Mouse (Mus musculus): ENCODE measurements around the gene Gimap9.
A peak's percentile ranks its signal among the peaks of the same experiment; 100 is the strongest.

The Gimap9 gene

GRCm38 (mm10) chr6:48692962-48693361, 17.0 kb downstream of the Gimap9 start:
- no peak for DNase-seq (ENCODE audit: low spot score)

- DNase-seq (ENCODE audit: low spot score) = no peak
Measured at GRCm38 (mm10) chr6:48696830-48697554, 21.1 kb downstream of the Gimap9 start.

GRCm38 (mm10) chr6:48697555-48697930, 21.6 kb downstream of the Gimap9 start:
- DNase-seq (ENCODE audit: low spot score) = no peak

DNA sequence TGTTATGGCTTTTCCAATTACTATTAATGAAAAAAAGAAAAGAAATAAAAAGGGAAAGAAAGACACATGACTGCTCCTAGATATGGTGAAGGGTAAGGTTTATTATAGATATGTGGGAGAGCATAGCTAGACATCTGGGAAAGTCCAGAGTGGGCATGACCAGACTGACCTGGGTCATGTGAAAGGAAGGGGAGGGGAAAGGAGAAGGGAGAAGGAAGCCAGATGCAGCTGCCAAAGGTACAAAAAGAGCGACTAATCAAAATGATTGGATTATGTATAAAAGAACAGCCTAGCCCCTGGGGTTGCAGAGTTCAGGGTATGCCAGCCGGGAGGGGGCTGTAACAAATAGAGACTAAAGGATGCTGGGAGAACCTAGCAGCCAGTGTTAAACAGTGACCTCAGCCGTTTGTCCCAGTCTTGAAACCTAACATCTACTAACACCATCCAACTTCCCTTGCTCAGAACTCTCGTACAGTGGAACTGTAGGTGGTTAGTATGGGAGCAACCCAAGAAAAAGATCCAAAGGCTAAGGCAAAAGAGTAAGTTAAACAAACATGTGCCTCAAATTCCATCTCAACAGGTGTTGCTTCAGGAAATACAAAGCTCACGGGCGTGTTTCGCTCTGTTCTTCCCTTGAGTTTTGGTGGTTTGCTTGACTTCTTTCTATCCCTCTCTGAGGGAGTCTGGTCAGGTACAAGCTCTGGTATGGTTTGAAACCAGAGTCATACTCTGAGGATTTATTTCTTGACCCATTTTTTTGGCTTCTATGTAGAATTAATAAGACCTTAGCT, 22.3 kb downstream of the Gimap9 start:
- no peak for DNase-seq (ENCODE audit: low spot score)

DNA sequence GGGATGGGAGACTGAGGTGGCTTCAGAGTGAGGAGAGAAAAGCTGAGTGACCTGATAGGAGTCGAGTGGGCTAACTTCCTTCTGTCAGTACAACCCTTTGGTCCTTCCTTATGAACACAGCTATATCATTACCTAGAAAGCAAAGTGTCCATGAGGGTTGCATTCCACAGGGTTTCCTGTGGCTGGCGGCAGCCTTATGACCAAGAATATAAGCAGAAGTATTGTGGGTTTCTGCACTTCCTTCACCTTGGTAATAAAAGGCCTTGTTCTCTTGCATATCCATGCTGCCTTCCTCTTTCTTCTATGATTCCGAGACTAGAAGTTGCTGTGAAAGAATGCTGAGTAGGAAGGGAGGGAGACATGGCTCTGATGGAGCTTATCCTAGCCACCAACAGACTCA, 23.0 kb downstream of the Gimap9 start:
- DNase-seq (ENCODE audit: low spot score) = no peak

DNA sequence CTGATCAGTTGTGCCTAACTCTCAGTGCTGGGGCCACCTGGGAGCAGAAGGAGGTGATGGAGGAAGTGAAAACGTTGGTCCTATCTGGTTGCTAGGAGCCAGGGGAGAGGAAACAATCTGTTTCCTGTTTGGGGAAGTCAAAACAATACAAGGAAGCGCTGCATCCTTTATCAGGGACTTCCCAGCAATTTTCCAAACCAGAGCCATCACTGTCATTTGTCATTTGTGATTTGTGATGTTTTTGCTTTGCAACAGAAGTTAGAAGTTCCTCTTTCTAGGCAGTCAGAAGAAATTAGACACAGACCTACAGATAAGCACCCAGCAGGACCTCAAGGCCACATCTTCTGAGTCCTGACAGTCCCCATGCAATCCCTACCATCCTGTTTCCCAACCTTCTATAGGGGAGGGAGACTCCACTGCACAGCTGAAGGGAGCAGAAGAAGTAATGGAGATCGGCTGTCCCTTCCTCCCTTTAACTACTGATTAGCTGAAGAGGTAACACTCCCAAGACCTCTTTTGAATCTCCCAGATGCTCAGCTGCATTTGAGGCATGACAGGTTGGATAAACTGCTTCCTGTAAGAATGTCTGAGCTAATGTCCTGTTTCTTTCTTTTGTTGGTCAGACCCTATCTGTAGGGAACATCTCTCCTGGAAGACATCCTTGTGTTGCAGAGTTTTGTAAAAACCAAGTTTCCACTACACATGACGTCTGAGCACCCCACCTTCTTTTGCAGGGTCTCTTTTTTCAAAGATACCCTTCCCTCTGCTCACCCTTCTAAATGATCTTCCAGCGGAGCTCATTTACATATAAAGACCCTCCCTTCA, 24.5 kb downstream of the Gimap9 start:
- DNase-seq (ENCODE audit: low spot score) = peak; percentile 20

- no peak for DNase-seq (ENCODE audit: low spot score)
Measured at GRCm38 (mm10) chr6:48702146-48702545, 26.2 kb downstream of the Gimap9 start.

GRCm38 (mm10) chr6:48702601-48703000, 26.7 kb downstream of the Gimap9 start:
- no peak for DNase-seq (ENCODE audit: low spot score)

GRCm38 (mm10) chr6:48704146-48704545, 28.2 kb downstream of the Gimap9 start:
- no peak for DNase-seq (ENCODE audit: low spot score)

GRCm38 (mm10) chr6:48706130-48706529, 30.2 kb downstream of the Gimap9 start:
- DNase-seq (ENCODE audit: low spot score) = no peak

DNA sequence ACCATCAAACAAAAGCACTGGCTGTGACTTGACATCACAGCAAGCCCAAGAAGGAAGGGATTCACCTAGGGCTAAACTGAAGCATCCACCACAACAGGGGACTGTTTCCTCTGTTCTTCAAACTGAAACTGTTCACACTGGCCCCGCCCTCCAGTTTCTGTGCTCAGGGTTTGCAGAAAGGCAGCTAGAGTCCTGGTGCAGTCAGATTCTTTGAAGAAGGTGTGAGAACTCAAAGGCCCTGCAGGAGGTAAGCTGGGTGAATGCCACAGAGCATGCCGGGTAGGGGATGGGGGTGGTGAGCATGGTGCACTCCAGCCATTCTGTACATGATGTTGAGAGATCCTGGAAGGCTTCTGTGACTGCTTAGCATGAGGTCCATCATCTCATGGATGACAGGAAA, 42.5 kb downstream of the Gimap9 start, which contains the start of the genes Gm28053 and Gimap7:
Gene Gm28053, plus strand, starts transcription at position 153 of the 400 bp plus-strand sequence.
Gene Gimap7, plus strand, starts transcription at position 167 of the 400 bp plus-strand sequence.
- DNase-seq (ENCODE audit: low spot score) = no peak

DNA sequence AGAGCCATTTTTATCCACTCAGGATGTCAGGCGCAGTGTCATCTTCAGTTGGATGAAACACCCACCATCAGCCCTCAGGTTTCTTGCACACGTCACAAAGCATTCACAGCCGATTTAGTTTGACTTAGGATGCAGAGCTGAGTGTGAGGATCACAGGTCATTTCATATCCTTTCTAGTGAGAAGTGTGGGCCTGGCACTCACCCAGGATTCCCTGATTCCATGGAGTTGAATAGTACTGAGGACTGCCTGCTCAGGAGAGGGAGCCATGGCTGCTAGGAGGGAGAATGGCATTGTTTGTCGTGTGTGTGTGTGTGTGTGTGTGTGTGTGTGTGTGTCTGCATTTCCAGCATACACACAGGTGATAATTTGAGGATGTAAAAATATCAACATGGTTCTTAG, 44.4 kb downstream of the Gimap9 start:
- DNase-seq (ENCODE audit: low spot score) = no peak

GRCm38 (mm10) chr6:48723468-48723867, 47.5 kb downstream of the Gimap9 start:
- DNase-seq (ENCODE audit: low spot score) = no peak

GRCm38 (mm10) chr6:48725476-48725875, 49.5 kb downstream of the Gimap9 start:
- no peak for DNase-seq (ENCODE audit: low spot score)

DNA sequence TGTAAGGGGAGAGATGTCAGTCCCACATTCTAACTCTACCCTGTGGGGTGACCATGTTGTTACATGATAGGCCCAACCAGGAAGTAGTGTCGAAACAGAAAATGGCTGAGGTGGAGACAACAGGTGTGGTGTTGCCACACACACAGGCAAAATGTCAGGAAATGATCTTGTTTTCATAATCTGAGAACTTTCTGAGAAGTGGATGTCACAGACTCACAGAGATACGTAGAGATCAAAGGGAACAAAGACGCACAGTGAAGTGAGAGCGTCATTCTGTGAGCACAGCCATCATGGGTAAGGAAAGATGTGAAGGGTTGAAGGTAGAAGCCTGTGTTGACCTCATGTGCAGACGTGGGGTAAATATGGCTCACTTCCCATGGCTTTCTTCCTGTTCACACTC, 51.8 kb downstream of the Gimap9 start:
- no peak for DNase-seq (ENCODE audit: low spot score)
